Mouse (Mus musculus): ENCODE measurements around the gene Ppm1b. TPM values are rescaled to one million over a fixed set of nuclear protein-coding genes. Genes with fewer than 3 reads are reported as not detected.
A peak's percentile ranks its signal among the peaks of the same experiment; 100 is the strongest.

Ppm1b gene
- 21.5 and 31.3 TPM in 2 replicates for polyA plus RNA-seq (2012; rRNA removed)
- polyA plus RNA-seq (2014; fragmentation: Nextera tagmentation; extraction: Ambion mirVana): 40.6 and 50.6 TPM in 2 replicates

DNA sequence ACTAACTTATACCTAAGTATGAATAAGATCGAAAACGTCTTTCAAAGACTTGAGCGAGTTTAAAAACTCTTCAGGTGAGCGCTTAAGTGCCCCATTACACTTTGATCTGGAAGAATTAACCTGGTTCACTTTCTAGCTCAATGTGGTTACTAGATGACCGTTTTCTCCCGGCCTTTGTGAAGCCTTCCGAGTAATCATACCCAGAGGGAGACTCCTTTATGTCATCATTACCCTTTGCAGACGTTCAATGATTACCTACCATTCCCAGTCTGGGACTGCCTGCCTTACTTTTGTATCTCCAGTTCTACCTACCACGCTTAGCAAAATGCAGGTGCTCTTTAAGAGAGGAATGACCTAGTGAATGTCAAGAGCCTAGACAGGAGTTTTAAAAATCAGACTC lies at the start of gene Ppm1b:
Ppm1b (plus strand) TSS at position 301 of the 400 bp plus-strand sequence.
- Histone ChIP-seq H3K27ac (peak within 1 kb of the TSS; percentile 98), H3K36me3 (replicated peaks; ENCODE audit: control insufficient read depth, insufficient read depth, low read depth) (no peaks in the 10 kb centered on the region), H3K27me3 (ENCODE audit: control insufficient read depth, insufficient read depth, low read length) (no peaks in the 10 kb centered on the region), H3K4me2 (ENCODE audit: low read depth) (peak within 1 kb of the TSS; percentile 98), H3K9me3 (ENCODE audit: control insufficient read depth, low read length) (no peaks in the 10 kb centered on the region), H3K9ac (replicated peaks) (peak within 1 kb of the TSS; percentile 87), H3K4me1 (replicated peaks; ENCODE audit: control insufficient read depth in 2 of 2, insufficient read depth in 2 of 2, low read length in 1 of 2) (peaks cover 18 to 20% of the 10 kb centered on the region in 2 experiments), H3K4me3 (ENCODE audit: insufficient read depth in 1 of 2, low read depth in 2 of 2, low read length in 2 of 2) (peak within 1 kb of the TSS; percentile 87 to 89)
- ATAC-seq (ENCODE audit: insufficient read depth): no peak
- DNase-seq (ENCODE audit: low read depth in 3 of 3, low spot score in 3 of 3): no peak
- WGBS (ENCODE audit: insufficient replicate concordance): 24% methylated on average over 9 of the region's 9 CpGs
- TF ChIP-seq EP300 (IDR thresholded peaks at IDR 0.05; ENCODE audit: low read depth) (no peak), CTCF (IDR thresholded peaks at IDR 0.05; ENCODE audit: low read depth) (no peak)

DNA sequence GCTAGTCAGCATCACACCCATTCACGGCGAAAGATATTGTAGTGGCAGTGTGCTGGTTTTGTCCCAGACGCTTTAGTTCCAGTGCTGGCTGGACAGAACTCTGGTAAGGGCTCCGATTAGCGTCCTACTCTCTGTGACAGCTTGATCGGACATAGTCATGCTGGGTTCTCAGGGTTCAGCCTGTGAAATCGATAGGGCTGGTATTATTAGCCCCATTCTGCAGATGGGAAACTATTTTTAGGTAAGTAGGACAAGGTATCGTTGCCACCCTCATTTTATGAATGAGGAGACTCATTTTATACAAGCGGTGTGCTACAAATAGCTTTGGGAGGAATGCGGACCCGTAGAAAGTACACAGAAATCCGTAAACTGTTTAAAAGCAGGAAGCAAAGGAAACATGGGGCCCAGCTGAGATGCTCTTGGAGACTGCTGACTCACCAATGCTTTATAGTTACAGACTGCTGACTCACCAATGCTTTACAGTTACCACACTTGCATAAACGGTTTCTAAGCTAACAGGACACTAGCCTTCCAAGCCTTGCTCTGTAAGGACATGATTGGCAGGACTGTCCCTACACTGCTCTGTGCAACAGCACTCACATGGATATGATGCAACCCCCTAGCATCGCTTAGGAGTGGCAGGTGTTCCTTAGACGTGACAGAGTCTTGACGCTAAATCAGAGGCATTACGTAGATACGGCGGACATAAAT lies 34.7 kb upstream of the Ppm1b start:
- Histone ChIP-seq H3K9ac (replicated peaks) (peak overlapping the region; percentile 31; the same call in 1 of the 2 replicates), H3K4me3 (ENCODE audit: insufficient read depth in 1 of 2, low read depth in 2 of 2, low read length in 2 of 2) (no peak overlapping the region), H3K9me3 (ENCODE audit: control insufficient read depth, low read length) (no peaks in the 10 kb centered on the region), H3K4me1 (replicated peaks; ENCODE audit: control insufficient read depth in 2 of 2, insufficient read depth in 2 of 2, low read length in 1 of 2) (peaks cover 31 to 33% of the 10 kb centered on the region in 2 experiments), H3K27me3 (ENCODE audit: control insufficient read depth, insufficient read depth, low read length) (no peaks in the 10 kb centered on the region), H3K27ac (peak overlapping the region; percentile 47), H3K36me3 (replicated peaks; ENCODE audit: control insufficient read depth, insufficient read depth, low read depth) (no peaks in the 10 kb centered on the region), H3K4me2 (ENCODE audit: low read depth) (0 out of 2 replicates have a peak overlapping the region, but pooled peaks have one; percentile 18)
- WGBS (ENCODE audit: insufficient replicate concordance): 77% methylated on average over 19 of the region's 19 CpGs
- DNase-seq (ENCODE audit: low read depth in 3 of 3, low spot score in 3 of 3) (peak in 1 of 3 experiments; percentile 47), ATAC-seq (ENCODE audit: insufficient read depth) (peak; percentile 36; the same call in 1 of the 2 replicates)
- TF ChIP-seq EP300 (IDR thresholded peaks at IDR 0.05; ENCODE audit: low read depth) (no peak), CTCF (IDR thresholded peaks at IDR 0.05; ENCODE audit: low read depth) (no peak)

DNA sequence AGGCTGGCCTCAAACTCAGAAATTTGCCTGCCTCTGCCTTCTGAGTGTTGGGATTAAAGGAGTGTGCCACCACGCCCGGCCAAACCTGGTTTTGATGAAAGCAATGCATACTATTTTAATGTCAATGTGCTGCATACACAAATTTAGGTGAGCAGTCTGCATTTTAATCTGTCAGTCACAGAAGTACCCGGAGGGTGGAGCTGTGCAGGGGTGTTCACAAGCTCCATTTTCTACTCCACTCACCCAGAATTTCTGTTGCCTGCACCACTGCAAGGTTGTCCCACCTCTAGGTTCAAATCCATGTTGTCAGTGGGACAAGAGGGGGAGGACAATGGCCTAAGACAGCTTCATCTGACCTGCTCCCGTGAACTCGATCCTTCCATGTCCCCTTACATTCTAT lies 31.8 kb upstream of the Ppm1b start:
- ATAC-seq (ENCODE audit: insufficient read depth) (peak; percentile 49; the same call in 1 of the 2 replicates), DNase-seq (ENCODE audit: low read depth in 3 of 3, low spot score in 3 of 3) (no peak)
- Histone ChIP-seq H3K4me2 (ENCODE audit: low read depth) (no peak overlapping the region), H3K9me3 (ENCODE audit: control insufficient read depth, low read length) (no peaks in the 10 kb centered on the region), H3K4me3 (ENCODE audit: insufficient read depth in 1 of 2, low read depth in 2 of 2, low read length in 2 of 2) (no peak overlapping the region), H3K27ac (peak overlapping the region; percentile 68), H3K9ac (replicated peaks) (0 out of 2 replicates have a peak overlapping the region, but pooled peaks have one; percentile 18), H3K36me3 (replicated peaks; ENCODE audit: control insufficient read depth, insufficient read depth, low read depth) (no peaks in the 10 kb centered on the region), H3K4me1 (replicated peaks; ENCODE audit: control insufficient read depth in 2 of 2, insufficient read depth in 2 of 2, low read length in 1 of 2) (peaks cover 47 to 52% of the 10 kb centered on the region in 2 experiments), H3K27me3 (ENCODE audit: control insufficient read depth, insufficient read depth, low read length) (no peaks in the 10 kb centered on the region)
- TF ChIP-seq CTCF (IDR thresholded peaks at IDR 0.05; ENCODE audit: low read depth) (0 out of 2 replicates have a peak, but pooled peaks have one; percentile 8), EP300 (IDR thresholded peaks at IDR 0.05; ENCODE audit: low read depth) (peak; percentile 12; the same call in 1 of the 2 replicates)
- 71% methylated on average over 5 of the region's 5 CpGs for WGBS (ENCODE audit: insufficient replicate concordance)

DNA sequence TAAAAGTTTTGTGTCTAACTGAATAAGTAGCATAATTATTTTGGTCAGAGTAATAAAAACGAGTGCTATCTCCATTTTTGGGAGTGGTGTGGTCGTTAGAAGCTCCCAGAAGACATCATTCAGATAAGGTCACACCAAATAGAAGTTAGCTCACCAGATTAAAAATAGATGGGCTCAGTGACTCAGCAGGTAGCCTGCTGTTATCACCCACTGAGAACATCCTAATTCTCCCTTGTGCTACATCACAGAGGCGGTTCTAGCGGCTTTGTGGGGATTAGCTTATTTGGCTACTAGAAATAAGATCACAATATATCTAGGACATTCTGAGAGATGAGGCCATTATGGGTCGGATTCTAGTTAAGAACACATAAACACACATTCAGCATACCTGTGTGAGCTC lies 30.3 kb upstream of the Ppm1b start:
- Histone ChIP-seq H3K4me3 (ENCODE audit: insufficient read depth in 1 of 2, low read depth in 2 of 2, low read length in 2 of 2) (no peak overlapping the region), H3K4me1 (replicated peaks; ENCODE audit: control insufficient read depth in 2 of 2, insufficient read depth in 2 of 2, low read length in 1 of 2) (peaks cover 47 to 49% of the 10 kb centered on the region in 2 experiments), H3K9ac (replicated peaks) (peak overlapping the region; percentile 61), H3K4me2 (ENCODE audit: low read depth) (peak overlapping the region; percentile 45), H3K27me3 (ENCODE audit: control insufficient read depth, insufficient read depth, low read length) (no peaks in the 10 kb centered on the region), H3K36me3 (replicated peaks; ENCODE audit: control insufficient read depth, insufficient read depth, low read depth) (no peaks in the 10 kb centered on the region), H3K9me3 (ENCODE audit: control insufficient read depth, low read length) (no peaks in the 10 kb centered on the region), H3K27ac (peak overlapping the region; percentile 72)
- DNase-seq (ENCODE audit: low read depth in 3 of 3, low spot score in 3 of 3): peak; percentile 81 to 83 (median 82)
- no peak for TF ChIP-seq CTCF (IDR thresholded peaks at IDR 0.05; ENCODE audit: low read depth)
- TF ChIP-seq EP300 (IDR thresholded peaks at IDR 0.05; ENCODE audit: low read depth): peak; percentile 84
- peak; percentile 88 for ATAC-seq (ENCODE audit: insufficient read depth)
- 7% methylated on average over 5 of the region's 5 CpGs for WGBS (ENCODE audit: insufficient replicate concordance)

DNA sequence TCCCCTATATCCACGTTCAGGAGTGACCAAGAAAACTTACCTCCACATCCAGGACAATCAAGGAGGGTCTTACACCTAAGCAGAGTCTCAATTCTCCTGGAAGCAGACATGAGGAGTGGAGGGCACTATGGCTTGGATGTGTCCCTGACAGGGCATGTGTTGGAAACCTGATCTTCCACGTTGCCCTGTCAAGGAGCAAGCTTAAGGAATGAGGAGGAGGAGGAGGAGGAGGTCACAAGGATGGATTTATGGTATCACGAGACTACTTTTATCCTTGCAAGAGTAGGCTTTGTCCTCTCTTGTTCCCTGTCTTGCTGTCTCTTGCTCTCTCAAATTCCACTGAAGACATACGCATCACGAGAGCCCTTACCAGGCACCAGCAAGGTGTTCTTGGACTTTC lies 29.0 kb upstream of the Ppm1b start:
- DNase-seq (ENCODE audit: low read depth in 3 of 3, low spot score in 3 of 3): no peak
- peaks cover 39% of the 10 kb centered on the region in 2 experiments for H3K4me1 ChIP-seq (replicated peaks; ENCODE audit: control insufficient read depth in 2 of 2, insufficient read depth in 2 of 2, low read length in 1 of 2)
- peaks cover 4% of the 10 kb centered on the region for H3K9me3 ChIP-seq (ENCODE audit: control insufficient read depth, low read length)
- no peak overlapping the region for H3K9ac ChIP-seq (replicated peaks)
- ATAC-seq (ENCODE audit: insufficient read depth): no peak
- H3K4me2 ChIP-seq (ENCODE audit: low read depth): no peak overlapping the region
- TF ChIP-seq CTCF (IDR thresholded peaks at IDR 0.05; ENCODE audit: low read depth): no peak
- TF ChIP-seq EP300 (IDR thresholded peaks at IDR 0.05; ENCODE audit: low read depth): no peak
- WGBS (ENCODE audit: insufficient replicate concordance): 77% methylated on average over 5 of the region's 5 CpGs
- no peak overlapping the region for H3K4me3 ChIP-seq (ENCODE audit: insufficient read depth in 1 of 2, low read depth in 2 of 2, low read length in 2 of 2)
- peak overlapping the region; percentile 72; the same call in 1 of the 2 replicates for H3K27ac ChIP-seq
- no peaks in the 10 kb centered on the region for H3K27me3 ChIP-seq (ENCODE audit: control insufficient read depth, insufficient read depth, low read length)
- H3K36me3 ChIP-seq (replicated peaks; ENCODE audit: control insufficient read depth, insufficient read depth, low read depth): no peaks in the 10 kb centered on the region

Measured in liver, embryonic 14.5 days (tissue).